Mouse (Mus musculus) embryo, embryonic 10 days (tissue): ENCODE measurements around the gene Smco3.

Source experiments
- DNase-seq: peaks from one replicate; pipeline ENCODE4 v3.0.0-alpha.2; 2015; ENCODE audit warnings: low spot score

Smco3 gene

DNA sequence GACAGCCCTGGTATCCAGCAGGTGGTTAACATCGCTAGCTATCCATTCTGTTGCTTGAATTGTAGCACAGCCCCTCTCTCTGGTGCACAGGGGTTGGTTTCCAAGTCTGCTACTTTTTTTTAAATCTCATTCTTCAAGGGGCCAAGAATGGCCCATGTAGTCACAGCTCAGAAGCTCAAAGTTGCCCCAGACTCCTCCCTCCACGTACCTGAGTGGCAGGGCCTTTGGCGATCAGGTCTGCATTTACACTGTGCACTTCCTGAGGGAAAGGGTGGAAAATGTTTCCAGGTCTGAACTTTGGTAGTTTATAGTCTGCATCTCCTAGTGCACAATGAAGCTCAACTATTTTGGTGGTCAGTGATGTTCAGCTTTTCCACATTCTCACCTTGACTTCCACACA lies 12.0 kb upstream of the Smco3 start:
- DNase-seq: no peak

GRCm38 (mm10) chr6:136845706-136846480 lies 10.6 kb upstream of the Smco3 start:
- DNase-seq: no peak

DNA sequence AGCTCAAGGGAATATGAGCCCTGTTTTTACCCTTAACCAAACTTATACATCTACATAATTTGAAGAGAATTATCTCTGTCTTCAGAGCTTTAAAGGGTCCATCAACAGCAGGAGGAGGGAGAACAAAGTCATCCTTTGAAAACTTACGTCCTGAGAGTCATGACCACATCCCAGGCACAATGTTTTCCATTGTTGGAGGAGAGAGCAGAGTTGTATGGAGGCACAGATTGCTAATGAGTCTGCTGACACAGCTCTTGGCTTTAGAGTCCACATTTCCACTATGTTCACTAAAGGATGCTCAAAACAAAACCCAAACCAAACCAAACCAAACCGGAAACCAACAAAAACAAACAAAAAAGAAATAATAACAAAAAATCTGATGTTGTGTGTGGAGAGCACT lies 9.7 kb upstream of the Smco3 start:
- no peak for DNase-seq

DNA sequence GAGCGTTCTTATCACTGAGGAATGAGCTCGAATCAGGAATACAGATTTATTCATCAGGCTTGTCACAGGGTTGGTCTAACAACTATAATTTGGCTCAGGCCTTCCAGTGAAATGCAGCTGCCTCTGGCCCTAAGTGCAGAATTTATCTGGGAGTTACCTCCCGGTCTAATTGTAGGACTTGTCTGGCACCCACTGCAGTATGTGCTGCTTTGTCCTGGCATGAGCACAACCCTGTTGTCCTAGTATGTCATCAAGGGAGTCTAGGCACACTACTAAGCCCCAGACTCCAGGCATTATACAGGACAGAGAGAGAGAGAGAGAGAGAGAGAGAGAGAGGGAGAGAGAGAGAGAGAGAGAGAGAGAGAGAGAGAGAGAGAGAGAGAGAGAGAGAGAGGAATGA lies 2.1 kb upstream of the Smco3 start:
- no peak for DNase-seq

- DNase-seq: no peak
Measured at GRCm38 (mm10) chr6:136831712-136832111, 3.5 kb downstream of the Smco3 start.

- DNase-seq: no peak
Measured at GRCm38 (mm10) chr6:136828681-136829080, 6.6 kb downstream of the Smco3 start.

DNA sequence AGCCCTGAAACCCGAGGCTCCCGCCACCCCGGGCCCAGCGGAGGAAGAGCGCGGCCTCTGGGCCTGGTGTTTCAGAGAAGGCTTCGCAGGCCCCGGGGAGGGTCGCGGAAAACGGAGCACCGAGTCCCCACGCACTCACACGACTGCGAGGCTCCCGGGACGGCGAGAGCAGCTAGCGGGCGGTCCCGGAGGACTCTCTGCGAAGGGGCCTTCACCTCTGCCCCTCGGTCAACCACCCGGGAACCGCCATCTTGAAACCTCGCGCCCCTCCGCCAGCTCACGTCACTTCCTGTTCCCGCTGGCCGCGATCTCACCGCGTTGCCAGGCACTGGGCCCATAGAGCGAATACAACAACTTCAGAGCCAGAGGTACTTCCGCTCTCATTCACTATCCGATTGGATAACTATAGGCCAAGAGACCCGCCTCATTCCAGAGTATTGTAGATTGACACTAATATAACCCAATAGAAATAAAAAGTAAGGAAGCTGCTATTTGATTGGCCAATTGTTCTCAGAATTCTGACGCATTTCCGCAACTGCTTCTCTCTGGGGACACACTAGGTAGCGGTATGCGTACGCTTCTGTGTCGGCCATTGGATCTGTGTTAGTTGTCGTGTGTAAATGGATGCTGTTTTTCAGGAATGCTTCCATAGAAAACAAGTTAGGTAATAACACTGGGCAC lies 7.2 kb downstream of the Smco3 start, which contains the start of gene Wbp11:
Wbp11 (minus strand) TSS at position 353 of the 681 bp plus-strand sequence.
- DNase-seq: peak; percentile 98

- DNase-seq: peak; percentile 12
Measured at GRCm38 (mm10) chr6:136827516-136827880, 7.8 kb downstream of the Smco3 start, which contains the start of gene BC049715. Gene BC049715, plus strand, starts transcription at chr6:136827626.

GRCm38 (mm10) chr6:136827116-136827515 lies 8.1 kb downstream of the Smco3 start:
- DNase-seq: no peak

- no peak for DNase-seq
Measured at GRCm38 (mm10) chr6:136824987-136825386, 10.3 kb downstream of the Smco3 start.

GRCm38 (mm10) chr6:136821086-136821485 lies 14.2 kb downstream of the Smco3 start:
- no peak for DNase-seq

DNA sequence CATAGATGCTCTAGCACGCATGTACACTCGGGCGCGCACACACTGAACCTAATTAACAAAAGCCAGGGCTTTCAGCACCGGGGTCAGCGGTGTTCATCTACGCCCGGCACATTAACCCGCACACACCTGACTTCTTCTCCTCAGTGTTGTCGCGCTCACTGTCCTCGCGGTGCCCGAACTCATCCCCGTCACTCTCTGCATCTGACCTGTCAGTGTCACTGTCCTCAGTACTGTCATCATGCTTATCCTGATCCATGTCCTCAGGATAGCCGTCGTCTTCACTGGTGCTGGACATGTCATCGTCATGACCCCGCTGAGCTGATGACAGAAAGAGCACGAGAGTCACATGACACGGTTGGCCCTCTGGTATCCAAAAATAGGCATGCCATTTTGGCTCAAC lies 14.9 kb downstream of the Smco3 start:
- no peak for DNase-seq

DNA sequence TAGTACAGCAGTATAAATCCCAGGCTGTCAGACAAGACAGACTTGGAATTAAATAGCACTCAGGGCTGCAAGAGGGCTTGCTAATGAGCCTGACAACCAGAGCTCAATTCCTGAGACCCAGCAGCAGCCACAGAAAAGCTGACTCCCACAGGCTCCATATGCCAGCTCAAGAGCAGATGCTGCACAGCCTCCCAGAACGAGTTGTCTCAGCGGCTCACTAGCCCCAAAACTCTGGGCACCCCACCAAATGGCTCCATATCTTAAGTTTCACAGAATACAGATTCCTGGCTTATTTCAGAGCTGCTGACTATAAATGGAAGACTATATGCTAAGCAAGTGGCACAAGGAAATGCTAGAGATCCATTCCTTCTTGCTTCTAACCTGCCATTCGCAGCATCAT lies 17.7 kb downstream of the Smco3 start:
- DNase-seq: no peak

- DNase-seq: no peak
Measured at GRCm38 (mm10) chr6:136816826-136817225, 18.4 kb downstream of the Smco3 start.

DNA sequence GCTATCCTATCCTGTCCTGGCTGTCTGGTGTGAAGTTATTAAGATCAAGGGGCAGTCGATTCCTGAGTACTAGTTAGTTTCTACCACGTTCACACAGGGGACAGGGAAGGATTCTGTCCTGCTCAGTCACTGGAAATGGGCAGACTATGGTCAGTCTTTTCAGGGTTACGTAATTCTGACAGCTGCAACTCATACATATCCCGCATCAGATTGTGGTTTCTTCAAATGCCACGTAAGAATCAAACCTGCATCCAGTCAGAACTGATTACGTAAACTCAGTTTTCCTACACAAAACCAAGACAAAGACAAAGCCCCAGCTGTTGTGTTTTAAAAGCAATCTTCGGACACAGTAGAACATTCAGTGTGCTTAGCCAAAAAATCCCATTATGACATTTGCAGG lies 19.9 kb downstream of the Smco3 start:
- no peak for DNase-seq

- DNase-seq: no peak
Measured at GRCm38 (mm10) chr6:136813117-136813516, 22.1 kb downstream of the Smco3 start.

DNA sequence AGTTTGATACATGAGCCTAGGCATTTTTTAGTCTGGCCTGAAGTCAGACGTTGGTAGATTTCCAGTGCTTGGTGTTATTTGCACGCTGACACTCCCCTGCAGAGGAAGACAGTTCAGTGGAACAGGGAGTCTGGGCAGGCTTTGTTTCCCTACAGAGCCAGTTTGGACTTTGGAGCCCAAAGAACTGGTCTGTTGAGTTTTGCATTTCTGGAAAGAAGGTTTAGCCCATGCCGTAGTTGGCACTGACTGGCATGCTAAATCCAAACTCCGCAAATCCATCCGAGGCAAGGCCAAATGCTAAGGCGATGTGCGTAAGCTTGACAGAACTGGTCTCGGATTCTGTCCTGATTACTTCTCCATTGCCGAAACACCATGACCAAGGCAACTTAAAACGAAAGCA lies 24.1 kb downstream of the Smco3 start:
- DNase-seq: no peak

DNA sequence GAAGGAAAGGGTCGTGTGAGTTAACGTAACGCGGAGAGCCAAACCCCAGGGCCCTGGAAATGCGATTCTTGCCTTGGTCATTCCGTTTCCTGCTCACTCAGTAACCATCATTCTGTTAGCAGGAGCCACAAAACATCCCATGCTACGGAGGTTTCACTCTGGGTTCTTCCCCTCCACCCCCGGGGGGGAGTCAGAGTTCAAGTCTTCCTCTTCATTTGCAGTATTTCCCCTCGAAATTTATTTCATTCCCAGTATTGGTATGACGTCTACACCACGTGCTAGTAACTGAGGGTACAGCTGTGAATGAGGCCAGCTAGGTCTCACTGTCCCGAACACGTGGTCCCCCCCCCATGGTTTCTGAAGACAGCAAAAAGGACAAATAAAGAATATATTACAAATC lies 25.6 kb downstream of the Smco3 start:
- DNase-seq: no peak

DNA sequence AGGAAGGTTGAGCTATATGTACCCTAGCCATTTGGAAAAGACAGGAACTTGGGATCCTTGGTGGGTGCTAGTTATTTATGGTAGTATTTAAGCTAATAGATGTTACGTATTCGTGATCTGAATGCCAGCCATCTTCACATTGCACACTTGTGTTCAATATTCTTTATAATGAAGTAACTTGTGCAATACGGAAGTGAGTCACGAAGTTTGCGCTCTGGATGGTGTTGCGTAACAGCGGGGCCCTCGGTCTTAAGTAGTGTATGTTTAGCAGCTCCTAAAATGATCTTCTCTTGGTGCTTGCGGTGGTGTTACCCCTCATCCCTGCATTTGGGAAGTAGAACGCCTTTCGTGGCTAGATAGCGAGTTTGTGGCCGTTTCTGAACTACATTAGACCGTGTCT lies 26.2 kb downstream of the Smco3 start:
- DNase-seq: no peak

DNA sequence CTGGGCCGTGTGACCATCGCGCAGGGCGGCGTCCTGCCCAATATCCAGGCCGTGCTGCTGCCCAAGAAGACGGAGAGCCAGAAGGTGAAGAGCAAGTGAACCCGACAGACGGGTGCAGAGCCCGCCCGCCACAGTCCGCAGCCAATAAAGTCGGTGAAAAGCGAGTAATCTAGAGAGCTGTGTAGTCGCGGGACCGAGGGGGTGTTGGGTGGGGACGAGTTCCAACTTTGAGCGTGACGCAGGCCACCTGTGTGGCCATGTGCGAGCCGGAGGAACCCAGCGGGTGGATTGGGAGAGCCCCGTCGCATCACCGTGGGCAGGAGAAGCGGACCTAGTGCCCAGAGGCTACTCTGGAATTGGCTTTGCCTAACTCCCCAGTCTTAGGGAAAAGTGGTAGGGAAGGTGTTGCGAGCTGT lies 26.6 kb downstream of the Smco3 start:
- no peak for DNase-seq

- peak; percentile 97 for DNase-seq
Measured at GRCm38 (mm10) chr6:136808014-136808417, 27.2 kb downstream of the Smco3 start, which contains the start of gene H2afj. Gene H2afj, plus strand, starts transcription at chr6:136808244.

DNA sequence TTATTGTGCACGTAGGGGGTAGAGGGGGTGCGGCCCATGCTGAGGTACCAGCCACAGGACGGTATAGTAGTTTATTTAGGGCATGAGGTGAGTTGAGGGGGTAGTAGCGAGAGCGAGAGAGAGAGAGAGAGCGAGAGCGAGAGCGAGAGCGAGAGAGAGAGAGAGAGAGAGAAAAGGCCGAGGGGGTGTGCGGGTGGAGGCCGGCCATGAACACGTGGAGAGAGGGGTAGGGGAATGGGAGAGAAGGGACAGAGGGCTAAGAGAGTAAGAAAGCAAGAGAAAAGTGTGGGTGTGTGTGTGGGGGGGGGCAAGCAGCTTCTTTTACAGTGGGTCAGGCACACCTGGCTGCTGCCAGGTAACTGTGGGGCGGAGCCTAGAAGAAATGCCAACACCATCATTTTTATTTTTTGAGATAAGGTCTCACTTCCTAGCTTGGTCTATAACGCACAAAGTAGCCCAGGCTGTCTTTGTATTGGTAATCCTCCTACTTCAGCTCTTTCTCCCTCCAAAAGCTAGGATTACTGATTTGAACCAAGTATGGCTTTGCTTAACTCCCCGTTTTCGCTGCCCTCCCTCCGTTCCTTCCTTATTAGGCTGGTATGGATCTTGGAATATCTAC lies 27.7 kb downstream of the Smco3 start:
- no peak for DNase-seq

GRCm38 (mm10) chr6:136806819-136807218 lies 28.4 kb downstream of the Smco3 start:
- no peak for DNase-seq
